ENCODE assay signal across 14 mouse cellular contexts in the genomic region with DNA sequence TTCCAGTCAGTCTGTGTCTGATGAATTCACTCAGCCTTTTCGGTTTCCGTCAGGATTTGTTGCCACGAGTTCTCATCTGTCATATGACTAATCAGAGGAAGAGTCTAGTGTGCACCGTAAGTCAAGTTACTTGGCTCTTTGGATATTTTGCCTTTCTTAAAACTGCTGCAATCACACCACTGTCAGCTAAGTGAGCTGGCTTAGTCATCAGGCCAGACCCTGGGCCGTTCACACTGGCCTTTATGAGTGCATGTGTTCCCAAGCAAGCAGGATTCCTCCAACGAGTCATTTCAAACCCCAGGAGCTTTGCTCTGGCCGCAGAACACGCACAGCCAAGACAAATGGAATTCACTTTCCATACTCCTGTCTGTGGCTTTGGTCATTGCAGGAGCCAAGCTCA.
A peak's percentile ranks its signal among the peaks of the same experiment; 100 is the strongest.
DNase-seq lines count a peak whose midpoint lies in the region; TF ChIP-seq lines count a peak whose summit lies in the region.
"Had no signal": no experiment of that assay in that cellular context is flagged by ENCODE, and none has a peak within 500 bp of the region (broad histone marks: within the 10 kb centered on the region; RNA-seq: fewer than 3 reads in every experiment).

No protein-coding gene starts in this region.

- peak; percentile 23 for DNase-seq in lung, postnatal 36 days
- no peak for DNase-seq in lung, postnatal 14 days
- DNase-seq in adipocyte (ENCODE audit: low spot score) = peak; percentile 77
- DNase-seq in gastrocnemius, adult 8-10 months (ENCODE audit: low spot score in 2 of 2) = peak; percentile 26 to 61
- DNase-seq in retina, postnatal 1 day = no peak
- DNase-seq in layer of hippocampus, adult 11-12 months (ENCODE audit: low spot score) = no peak
- DNase-seq in frontal cortex, adult 2 months (ENCODE audit: extremely low spot score in 1 of 2, low spot score in 1 of 2) = no peak
- DNase-seq: cerebellum, adult 11 months; kidney, adult 9 months; layer of hippocampus, adult 9-11 months had no signal

- H3K4me2 ChIP-seq in myocyte (ENCODE audit: low read depth) = peak overlapping the region; percentile 87
- H3K4me2 ChIP-seq: hindbrain, embryonic 13.5 days; limb, embryonic 15.5 days; midbrain, embryonic 15.5 days had no signal

- H3K79me2 ChIP-seq in myocyte (ENCODE audit: control insufficient read depth, insufficient read depth) = no peaks in the 10 kb centered on the region

- H3ac ChIP-seq in myocyte (ENCODE audit: control insufficient read depth, insufficient read length) = no peak overlapping the region

- no peaks in the 10 kb centered on the region for H3K27me3 ChIP-seq in myocyte (ENCODE audit: control insufficient read depth, insufficient read depth, insufficient read length)
- H3K27me3 ChIP-seq: hindbrain, embryonic 13.5 days; limb, embryonic 15.5 days; midbrain, embryonic 15.5 days had no signal

- TF ChIP-seq POLR2A in myocyte (IDR thresholded peaks at IDR 0.05; ENCODE audit: insufficient read length, low read depth) = no peak

- H3K36me3 ChIP-seq in myocyte (ENCODE audit: control insufficient read depth, insufficient read depth) = no peaks in the 10 kb centered on the region
- H3K36me3 ChIP-seq: hindbrain, embryonic 13.5 days; limb, embryonic 15.5 days; midbrain, embryonic 15.5 days had no signal

- H3K4me3 ChIP-seq in myocyte = no peak overlapping the region
- H3K4me3 ChIP-seq: hindbrain, embryonic 13.5 days; limb, embryonic 15.5 days; midbrain, embryonic 15.5 days had no signal

TF ChIP-seq in myocyte, 11 proteins besides CTCF, POLR2A, EP300 and RAD21:
- TF ChIP-seq E2F4 (IDR thresholded peaks at IDR 0.05; ENCODE audit: insufficient read depth) (no peak), MYOG (IDR thresholded peaks at IDR 0.05; ENCODE audit: control insufficient read depth in 1 of 3, insufficient read depth in 1 of 3, insufficient read length in 2 of 3, low read depth in 2 of 3) (peak in 1 of 3 experiments; percentile 55), MAX (IDR thresholded peaks at IDR 0.05; ENCODE audit: low read depth) (no peak), USF1 (IDR thresholded peaks at IDR 0.05; ENCODE audit: low read depth) (peak; percentile 44), CEBPB (IDR thresholded peaks at IDR 0.05; ENCODE audit: insufficient read depth, poor library complexity, severe bottlenecking) (peak; percentile 50; the same call in 1 of the 2 replicates), TCF12 (IDR thresholded peaks at IDR 0.05; ENCODE audit: insufficient read depth, poor library complexity, severe bottlenecking) (no peak), TCF3 (IDR thresholded peaks at IDR 0.05; ENCODE audit: insufficient read length, low read depth) (no peak), SRF (IDR thresholded peaks at IDR 0.05; ENCODE audit: control insufficient read depth, insufficient read length, low read depth) (no peak), MYOD1 (IDR thresholded peaks at IDR 0.05; ENCODE audit: control insufficient read depth in 1 of 3, insufficient read length in 2 of 3, low read depth in 2 of 3) (peak in 1 of 3 experiments; percentile 41), REST (IDR thresholded peaks at IDR 0.05; ENCODE audit: insufficient read depth, insufficient read length) (no peak), POLR2AphosphoS2 (IDR thresholded peaks at IDR 0.05; ENCODE audit: insufficient read length, low read depth) (no peak)

Comparison
In these comparisons a context has a peak if more than half of its experiments do, and no peak if none do; other contexts are left out.
1. DNase-seq: peak in lung, postnatal 36 days (single experiment), adipocyte (single experiment) and gastrocnemius, adult 8-10 months (2 of 2); none in lung, postnatal 14 days (single experiment), retina, postnatal 1 day (single experiment), layer of hippocampus, adult 11-12 months (single experiment) and frontal cortex, adult 2 months (0 of 2).